Mouse (Mus musculus) erythroid progenitor cell, adult 5-6 weeks (primary cell): ENCODE results near the gene Antxr2. TPM values are rescaled to one million over a fixed set of nuclear protein-coding genes. Genes with fewer than 3 reads are reported as not detected.

Source experiments
- ATAC-seq: replicated peaks from 2 replicates; pipeline ENCODE4 v1.8.0; 2016; ENCODE audit warnings: moderate number of reproducible peaks, mild to moderate bottlenecking, moderate TSS enrichment, inconsistent platforms; ENCODE audit not compliant: poor library complexity, low FRiP score, severe bottlenecking
- total RNA-seq, 2 experiments: library from RNA; stranded (forward) in 1 of 2; stranded (reverse) in 1 of 2; fragments of 150-400 nt in 1 of 2; fragments of 186-747, 209-891 nt in 1 of 2; gene quantifications; 2 replicates each; pipeline versions ENCODE4 v1.2.3 to v1.2.4; 2015 to 2017; ENCODE audit warnings: low replicate concordance in 2 of 2

Antxr2 gene
- total RNA-seq, 2 experiments from 2014 or later = 1.2 to 2.9 TPM

DNA sequence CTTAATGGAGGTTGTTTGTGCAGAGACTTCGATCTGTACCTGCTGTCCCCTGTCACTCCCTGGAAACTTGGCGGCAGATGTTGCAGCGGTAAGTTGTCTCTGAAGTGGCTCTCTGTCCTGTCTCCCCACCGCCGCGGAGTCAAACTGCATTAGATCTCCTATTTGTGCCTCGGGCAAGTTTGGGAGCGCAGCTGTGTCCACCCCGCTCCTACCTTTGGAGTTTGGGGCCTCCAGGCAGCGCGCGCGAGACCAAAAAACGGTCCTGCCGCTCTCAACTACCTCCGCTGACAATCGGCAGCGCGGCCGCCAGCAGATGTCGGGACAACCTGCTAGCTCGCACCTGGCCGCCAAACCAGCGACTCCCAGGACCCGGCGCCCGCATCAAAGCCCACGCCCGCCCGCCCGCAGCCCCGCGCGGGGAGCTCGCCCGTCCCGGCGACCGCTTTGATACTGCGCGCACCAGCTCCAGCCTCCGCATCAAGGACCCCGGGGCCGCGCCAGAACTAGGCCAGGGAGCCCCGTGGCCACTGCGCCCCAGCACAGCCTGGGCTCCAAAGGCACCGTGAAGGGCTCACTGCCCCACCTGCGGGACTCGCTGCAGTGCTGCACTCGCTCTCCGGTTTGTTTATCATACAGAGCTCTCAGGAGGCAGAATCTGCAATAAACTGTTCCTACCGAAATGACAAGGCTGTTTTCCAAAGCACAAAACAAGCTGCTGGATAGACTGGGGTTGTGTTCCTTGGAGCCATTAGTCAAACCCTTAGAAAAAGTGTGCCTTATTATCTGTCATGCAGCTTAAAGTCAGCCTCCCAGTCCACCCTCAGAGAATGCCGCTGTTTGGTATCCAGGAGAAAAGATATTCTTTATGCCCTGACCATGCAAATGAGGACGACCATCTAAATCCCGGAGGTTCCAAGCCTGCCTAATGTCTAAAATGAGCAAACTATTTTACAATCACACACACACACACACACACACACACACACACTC is 95.4 kb downstream of the Antxr2 start:
- no peak for ATAC-seq

DNA sequence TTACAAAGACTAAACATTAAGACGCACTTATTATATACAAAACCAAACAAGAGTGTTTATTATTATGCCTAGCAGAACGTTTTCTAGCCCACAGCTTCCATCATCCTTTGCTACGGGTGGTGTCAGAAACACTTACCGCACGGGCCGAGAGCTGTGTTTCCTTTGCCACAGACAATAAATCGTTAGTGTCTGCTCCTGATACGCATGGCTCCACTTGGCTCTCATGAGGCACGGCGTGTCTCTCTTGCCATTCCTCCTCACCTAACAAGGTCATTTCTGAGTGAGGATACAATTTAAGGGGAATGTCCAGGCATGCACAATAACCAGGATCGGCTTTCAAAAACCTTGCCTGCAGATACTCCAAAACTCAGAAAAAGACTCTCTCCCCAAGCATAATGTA is 113.2 kb downstream of the Antxr2 start:
- no peak for ATAC-seq

DNA sequence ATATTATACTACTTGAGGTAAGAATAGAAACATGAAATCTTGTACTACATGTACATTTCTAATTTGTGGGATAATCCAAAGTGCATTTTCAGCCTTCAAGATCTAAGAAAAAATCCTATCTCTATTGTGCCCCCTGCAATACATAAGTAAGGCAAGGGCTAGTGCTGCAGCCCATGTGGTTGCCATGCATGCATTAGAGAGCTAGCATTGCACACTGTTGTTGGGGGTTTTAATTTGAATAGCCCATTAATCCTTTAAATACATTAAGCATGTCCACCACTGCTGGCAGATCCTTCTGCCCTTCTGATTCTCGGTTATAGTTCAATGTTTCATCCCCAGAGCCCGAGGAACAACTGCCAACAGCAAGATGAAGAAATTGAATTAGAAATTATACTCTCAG is 116.0 kb downstream of the Antxr2 start:
- ATAC-seq = no peak

DNA sequence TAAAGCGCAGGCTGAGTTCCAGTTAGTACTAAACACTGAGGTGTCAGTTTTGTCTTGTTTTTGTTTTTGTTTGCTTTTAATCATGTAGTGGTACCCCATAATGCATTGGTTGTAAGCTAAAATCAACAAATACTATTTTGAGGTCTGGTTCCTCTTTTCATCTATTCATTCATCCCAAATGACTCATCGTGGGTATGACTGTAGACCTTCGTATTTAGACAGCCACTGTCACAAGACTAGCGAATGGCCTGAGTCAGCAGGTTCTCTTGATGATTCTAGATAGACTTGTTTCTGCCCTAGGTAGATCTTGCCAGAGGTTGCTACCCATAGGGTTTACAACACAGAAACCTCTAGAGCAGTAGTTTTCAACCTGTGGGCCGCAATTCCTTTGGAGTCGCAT is 116.9 kb downstream of the Antxr2 start:
- no peak for ATAC-seq

DNA sequence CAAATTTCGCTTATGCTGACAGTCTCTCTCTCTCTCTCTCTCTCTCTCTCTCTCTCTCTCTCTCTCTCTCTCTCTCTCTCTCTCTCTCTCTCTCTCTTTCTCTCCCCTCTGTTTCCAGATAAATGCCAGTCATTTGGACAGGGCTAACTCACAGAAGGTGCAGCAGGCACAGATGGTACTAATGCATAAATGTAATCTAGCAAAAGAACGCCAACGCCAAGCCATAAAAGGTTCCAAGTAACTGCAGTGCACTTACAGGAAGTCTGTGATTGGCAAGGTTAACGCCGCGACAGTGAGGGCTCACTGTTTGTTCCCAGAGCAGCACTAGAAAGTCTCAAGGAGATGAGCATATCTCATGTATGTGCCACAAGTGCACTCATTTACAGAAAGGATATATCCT is 123.4 kb downstream of the Antxr2 start:
- no peak for ATAC-seq

DNA sequence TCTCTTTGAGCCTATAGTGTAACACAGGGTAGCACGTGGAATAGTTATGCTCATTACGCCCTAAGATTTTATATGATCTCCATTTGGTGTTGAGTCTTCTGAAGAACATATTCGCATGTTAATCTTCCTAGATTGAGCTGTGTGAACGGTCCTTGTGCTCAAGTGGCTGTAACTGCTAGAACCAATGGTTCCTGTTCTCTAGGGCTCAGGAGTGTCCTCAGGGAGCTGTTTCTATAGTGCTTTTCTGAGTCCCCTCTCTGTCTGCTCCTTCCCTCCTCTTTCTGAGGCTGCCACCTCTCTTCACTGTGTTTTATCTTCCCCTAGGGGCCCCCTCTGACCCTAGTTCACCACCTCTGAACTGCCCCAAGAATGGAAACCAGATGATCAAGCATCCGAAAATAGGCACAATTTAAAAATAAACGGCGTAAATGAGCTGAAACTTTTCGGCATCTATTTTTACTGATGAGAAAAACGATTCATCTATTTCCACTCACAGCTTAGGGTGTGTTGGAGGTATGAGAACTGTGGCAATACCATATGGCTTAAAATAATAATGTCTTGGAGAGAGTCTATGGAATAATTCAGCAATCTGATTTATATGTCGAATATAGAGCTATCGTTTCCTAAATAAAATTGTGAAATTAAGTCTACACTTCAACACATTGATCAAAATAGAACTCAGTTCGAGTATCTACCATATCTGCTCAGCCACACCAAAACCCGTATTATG is 124.1 kb downstream of the Antxr2 start:
- no peak for ATAC-seq

DNA sequence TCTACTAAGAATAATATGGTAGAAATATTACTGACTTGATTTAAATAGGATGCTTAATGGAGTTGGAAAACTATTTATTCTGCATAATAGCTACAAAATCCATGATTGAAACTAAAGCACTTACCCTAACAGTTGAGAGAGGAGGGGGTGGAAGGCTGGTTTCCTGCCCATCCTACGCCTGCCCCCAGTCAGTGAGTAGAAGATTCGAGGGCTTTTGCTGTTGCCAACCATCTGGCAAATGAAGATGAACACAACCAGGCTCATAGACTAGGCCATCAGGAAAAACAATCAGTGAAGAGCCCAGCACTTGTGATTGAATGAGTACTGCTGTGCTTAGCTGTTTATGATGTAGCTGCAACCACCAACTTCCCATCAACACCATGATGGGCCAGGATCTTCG is 125.0 kb downstream of the Antxr2 start:
- no peak for ATAC-seq

DNA sequence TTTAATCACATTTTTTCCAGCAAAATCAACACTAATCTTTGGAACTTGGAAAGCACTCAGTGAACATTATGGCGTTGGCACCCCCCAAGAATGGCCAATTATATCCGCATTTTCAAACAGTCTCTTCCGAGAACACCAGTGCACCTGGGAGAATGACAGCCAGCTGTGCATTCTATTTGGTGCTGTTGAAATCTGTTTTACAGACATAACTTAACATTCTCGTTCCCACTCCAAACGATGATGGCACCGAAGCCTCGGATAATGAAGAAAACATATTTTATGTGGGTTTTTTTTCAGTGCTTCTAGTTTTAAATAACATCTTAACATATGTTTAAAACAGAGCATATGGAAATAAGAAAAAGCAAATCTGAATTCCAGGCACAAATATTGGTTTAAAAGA is 129.7 kb downstream of the Antxr2 start:
- ATAC-seq = no peak

DNA sequence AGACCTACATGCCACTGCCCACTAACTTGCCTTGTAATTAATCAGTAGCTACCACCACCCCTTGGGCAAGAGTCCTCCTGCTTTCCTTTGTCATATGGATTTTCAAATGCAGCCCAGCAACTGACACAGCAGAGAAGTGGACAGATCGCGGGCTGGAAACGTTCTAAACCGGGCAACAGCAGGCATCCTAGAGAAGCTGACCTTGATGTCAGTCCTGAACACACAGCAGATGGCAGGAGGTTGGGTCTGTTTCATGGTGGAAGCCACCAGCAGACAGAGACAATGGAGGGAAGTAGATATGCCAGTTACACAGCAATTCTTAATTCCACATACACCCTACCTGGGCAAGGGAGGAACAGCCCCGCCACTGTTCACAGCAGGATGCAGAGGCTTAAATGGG is 131.5 kb downstream of the Antxr2 start:
- no peak for ATAC-seq

DNA sequence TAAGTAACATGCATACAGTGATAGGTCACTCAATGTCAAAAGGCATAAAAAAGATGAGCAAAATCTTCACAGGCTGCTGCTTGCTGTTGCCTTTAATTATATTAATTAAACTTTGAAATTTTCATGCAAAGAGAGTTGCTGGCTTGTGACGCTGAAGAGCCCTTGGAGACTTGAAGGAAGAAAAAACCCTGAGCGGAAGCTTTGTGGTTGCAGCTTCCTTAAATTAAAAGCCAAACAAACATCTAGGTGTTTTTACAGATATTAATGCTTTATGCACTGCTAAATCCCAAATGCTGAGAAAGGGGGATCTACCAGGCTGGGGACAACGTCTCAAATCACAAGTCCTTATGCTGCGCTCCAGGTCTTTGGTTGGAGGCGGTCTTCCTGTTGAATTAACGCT is 145.4 kb downstream of the Antxr2 start:
- ATAC-seq = no peak

DNA sequence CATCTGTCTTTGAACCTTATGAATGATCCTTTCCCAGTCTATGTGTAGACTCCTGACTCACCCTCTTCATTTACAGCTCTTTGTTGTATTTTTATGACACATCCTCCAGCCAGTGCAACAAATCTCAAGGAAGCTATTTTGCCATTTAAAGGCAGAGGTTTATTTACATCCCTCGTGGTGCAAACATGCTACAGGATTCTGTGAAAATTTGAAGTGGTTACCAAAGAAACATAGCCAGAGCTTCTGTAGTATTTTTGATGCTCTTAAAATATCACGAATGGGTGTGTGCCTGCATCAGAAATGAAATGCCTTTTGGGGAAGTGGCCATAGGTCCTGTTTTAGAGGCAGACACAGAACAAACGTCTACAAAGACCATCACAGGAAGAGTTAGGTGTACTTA is 146.7 kb downstream of the Antxr2 start:
- ATAC-seq = no peak

DNA sequence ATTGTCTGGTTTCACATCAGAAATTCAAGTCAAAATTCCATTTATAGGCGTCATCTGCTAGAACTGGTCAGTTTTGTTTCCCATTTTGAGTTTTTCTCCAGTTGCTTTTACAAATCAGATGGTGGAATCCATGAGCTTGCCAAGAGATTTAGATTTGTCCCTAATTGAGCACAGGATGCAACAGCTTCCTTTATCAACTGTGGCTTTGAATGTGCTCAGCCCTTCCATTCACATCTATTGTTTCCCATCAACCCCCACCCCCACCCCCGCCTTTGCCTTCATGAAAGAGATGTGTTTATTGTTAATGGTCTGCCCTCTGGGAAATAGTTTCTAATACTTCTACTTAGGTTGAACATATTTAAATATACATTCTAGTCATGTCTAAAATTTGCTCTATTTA is 149.4 kb downstream of the Antxr2 start:
- no peak for ATAC-seq

DNA sequence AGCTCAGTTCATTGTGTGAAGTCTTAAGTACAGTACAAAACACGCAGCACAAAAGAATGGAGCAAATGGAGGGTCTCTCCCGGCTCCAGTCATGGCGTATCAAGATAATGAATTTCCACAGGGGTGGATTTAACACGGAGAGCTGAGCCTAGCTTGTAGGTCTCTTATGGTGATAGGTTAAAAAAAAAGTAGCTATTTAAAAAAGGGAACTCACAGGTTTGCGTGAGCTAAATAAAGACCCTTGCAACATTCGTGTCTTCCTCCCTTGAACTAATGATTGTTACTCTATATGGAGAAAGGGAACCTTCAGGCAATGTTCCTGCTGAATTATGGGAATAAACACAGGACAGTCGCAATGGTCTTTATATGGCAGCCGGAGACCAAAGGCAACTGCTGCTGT is 150.7 kb downstream of the Antxr2 start:
- no peak for ATAC-seq

DNA sequence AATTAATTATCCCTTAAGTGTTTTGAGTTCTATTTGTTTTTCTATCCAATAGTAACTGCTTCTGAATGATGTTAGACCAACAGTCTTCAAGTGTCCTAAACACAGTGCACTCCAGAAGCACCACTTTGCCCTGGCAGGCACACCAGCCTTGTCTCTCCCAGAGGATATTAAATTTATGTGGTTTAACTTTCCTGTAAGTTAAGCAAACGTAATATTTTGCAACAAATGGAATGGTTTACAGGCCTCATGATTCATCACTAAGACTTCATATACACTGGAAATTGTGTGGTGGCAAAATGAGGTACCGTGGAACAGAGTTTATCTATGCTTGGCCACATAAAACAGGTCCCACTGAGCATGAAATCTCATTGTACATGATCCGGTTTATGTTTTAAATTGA is 152.0 kb downstream of the Antxr2 start:
- ATAC-seq = no peak

DNA sequence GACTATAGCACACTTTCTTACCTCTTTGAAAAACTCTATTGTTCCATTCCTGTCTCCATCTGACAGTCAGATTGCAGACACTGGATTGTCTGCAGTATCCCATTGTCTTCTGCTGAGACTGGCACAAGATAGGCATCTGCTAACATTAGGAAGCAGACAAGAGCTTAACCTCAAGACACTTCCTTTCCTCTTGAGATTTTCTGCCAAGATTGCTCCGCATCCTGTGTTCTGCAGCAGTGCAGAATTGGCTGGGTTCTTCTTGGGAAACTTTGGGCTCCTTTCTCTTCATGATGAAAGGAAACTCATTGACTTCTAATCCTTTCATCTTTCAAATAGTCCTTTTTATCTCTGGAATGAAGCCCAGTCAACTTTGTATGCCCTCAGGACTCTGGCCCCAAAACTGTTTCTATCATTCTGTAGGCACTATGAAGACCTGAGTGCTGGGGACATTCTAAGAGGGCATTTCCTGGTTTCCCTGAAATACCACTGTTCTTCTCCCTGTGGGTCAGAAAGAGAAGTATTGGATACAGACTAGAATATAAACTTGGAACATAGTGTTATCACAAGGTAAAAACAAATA is 152.5 kb downstream of the Antxr2 start:
- ATAC-seq = no peak

DNA sequence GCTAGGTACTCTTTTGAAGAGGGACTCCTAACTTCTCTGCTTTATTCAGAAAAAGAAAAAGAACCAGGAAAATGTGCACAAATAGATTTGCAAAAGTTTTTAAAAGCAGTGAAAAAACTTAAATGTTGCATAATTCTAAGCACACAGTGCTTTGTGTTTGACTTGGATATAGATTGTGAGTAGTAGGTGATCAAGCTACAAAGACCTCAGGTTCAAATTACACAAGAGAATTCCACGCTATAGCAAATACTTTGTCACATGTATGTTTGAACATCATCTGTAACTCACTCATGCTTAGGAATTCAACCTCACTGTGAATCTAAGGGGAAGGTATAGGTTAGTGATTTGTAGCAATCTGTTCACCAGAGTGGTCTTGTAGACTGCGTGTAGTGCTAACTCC is 153.9 kb downstream of the Antxr2 start:
- no peak for ATAC-seq

DNA sequence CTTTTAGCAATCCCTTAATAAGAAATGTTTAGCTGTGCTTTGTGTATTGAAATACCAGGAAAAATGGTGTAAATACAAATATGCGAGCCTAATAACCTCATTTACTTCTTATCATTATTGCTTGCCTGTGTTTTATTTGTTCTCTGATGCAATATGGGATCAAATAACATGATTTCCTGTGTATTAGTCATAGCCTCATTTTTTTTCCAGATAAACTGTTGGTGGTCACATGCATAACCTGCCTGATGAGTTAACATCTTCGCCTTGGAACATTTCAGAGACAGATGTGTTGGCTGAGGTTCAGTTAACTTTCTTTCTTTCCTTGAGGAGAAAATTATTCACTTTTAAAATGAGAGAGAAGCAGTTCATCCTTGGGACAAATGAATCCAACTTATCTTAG is 162.9 kb downstream of the Antxr2 start:
- ATAC-seq = no peak

DNA sequence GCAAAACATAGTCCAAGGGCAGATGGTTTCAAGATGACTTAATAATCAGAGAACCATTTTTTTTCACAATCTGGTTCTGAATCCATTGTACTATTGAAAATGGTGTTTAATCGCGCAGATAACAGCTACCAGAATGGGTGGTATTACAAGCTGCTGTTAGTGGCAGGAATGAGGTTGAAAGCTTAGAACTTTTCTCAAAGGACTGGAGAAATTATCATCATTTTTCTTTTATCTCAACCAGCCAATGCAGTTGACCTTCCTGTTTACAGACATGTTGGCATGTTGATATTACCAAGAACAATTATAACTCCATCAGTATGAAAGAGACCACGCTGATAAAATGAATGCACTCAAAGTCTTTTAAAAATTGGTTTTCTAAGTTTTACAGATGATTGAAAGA is 163.9 kb downstream of the Antxr2 start:
- no peak for ATAC-seq

DNA sequence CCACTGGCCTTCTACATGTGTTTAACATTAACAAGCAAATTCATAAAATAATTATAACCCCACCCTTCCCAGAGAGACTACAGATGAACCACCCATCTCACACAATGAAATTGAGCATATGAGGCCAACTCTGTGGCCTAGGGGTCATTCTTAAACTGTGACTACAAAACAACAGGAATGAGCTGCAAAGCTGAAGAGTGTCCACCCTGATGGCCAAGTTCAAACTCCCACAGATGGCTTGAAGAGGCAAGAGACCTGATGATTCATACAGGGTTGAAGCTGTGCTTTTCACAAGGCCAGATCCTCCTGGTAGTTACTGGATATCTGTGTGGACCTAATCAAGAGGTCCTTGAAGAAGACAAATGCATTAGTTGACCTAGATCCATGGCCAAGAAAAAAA is 173.7 kb downstream of the Antxr2 start:
- no peak for ATAC-seq

DNA sequence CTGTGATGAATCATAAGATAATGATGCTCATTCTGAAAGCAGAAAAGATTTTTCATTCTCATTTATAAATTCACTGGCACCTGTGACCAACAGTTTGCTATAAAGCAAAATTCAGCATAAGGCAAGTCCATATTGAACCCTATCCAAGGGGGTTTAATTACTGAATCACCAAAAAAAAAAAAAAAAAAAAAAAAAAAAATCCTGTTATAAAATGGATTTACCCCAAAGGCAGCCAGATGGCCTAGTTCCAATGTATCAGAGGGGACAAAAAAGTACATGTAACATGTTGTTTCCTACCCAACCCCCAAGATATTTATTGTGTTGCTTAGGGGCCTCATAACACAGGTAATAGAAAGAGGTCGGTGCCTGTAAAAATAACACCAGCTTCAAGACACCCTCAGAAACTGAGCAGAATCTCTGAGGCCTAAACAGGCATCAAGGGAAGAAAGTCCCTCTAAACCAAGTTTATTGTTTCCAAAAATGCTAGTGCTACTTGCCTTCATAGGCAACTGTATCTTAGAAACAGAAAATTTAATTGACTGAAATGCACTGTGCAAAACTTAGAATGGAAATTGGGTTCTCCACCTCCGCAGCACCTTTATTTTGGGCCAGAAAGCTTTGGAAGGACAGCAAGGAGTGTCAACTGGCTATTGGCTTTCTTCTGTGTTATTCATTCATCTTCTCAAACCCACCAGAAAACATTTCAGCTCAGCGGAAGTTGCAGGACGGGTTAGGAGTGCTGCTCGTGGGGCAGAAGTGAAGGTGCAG is 178.7 kb downstream of the Antxr2 start:
- ATAC-seq = no peak
